Mouse (Mus musculus) heart, postnatal 0 days (tissue): Measurements from ENCODE around the gene Olfr1395.
"Not testable (repeated sequence)": the region's sequence is repeated elsewhere in the genome, so short reads cannot be mapped to it uniquely, and the experiment has no call there.

Source experiments
- CTCF ChIP-seq: IDR thresholded peaks from 2 replicates; pipeline ENCODE4 v1.5.1; 2016; ENCODE audit warnings: antibody characterized with exemption, control low read depth, low read depth
- EP300 ChIP-seq: IDR thresholded peaks from 2 replicates; pipeline ENCODE4 v1.6.1; 2016; ENCODE audit warnings: antibody characterized with exemption, low read depth

GRCm38 (mm10) chr11:49176047-49176779, 34.1 kb downstream of the Olfr1395 start:
- TF ChIP-seq CTCF, EP300: not testable (repeated sequence)
